Mouse (Mus musculus) embryonic facial prominence, embryonic 11.5 days (tissue): ENCODE measurements around the gene Gm20388. TPM values are rescaled to one million over a fixed set of nuclear protein-coding genes. Genes with fewer than 3 reads are reported as not detected.

ENCODE experiments used
- ATAC-seq: fragments of 200-750 bp; cut with Nextera tagmentation; replicated peaks from 2 replicates; pipeline ENCODE4 v1.8.0; 2017; ENCODE audit warnings: low read depth; ENCODE audit not compliant: insufficient number of reproducible peaks, low FRiP score, low TSS enrichment
- DNase-seq: peaks from one replicate; pipeline ENCODE4 v3.0.0-alpha.2; 2015; ENCODE audit warnings: low spot score
- H3K27ac ChIP-seq: fragments of 300-500 bp; sonication (generic); replicated peaks from 2 replicates; pipeline ENCODE4 v1.5.1; 2014; ENCODE audit warnings: mild to moderate bottlenecking, low read depth, low read length, control low read depth
- H3K27me3 ChIP-seq: fragments of 300-500 bp; sonication (generic); 2 replicates; pipeline ENCODE4 v1.6.1; 2014; ENCODE audit warnings: mild to moderate bottlenecking, low read length, moderate library complexity, mixed read lengths; ENCODE audit not compliant: control insufficient read depth, insufficient read depth
- H3K36me3 ChIP-seq: fragments of 300-500 bp; sonication (generic); replicated peaks from 2 replicates; pipeline ENCODE4 v1.6.1; 2014; ENCODE audit warnings: low read depth, mild to moderate bottlenecking, low read length, moderate library complexity, mixed read lengths; ENCODE audit not compliant: control insufficient read depth, insufficient read depth
- H3K4me1 ChIP-seq: fragments of 300-500 bp; sonication (generic); 2 replicates; pipeline ENCODE4 v1.6.1; 2014; ENCODE audit warnings: low read length, mixed read lengths; ENCODE audit not compliant: control insufficient read depth, insufficient read depth
- H3K4me2 ChIP-seq: fragments of 300-500 bp; sonication (generic); 2 replicates; pipeline ENCODE4 v1.6.1; 2014; ENCODE audit warnings: low read depth, mild to moderate bottlenecking, control low read depth, low read length, moderate library complexity
- H3K4me3 ChIP-seq: fragments of 300-500 bp; sonication (generic); 2 replicates; pipeline ENCODE4 v1.5.1; 2014; ENCODE audit warnings: low read depth, low read length, control low read depth
- H3K9ac ChIP-seq: fragments of 300-500 bp; sonication (generic); replicated peaks from 2 replicates; pipeline ENCODE4 v1.6.1; 2014; ENCODE audit warnings: mild to moderate bottlenecking, control low read depth, low read length
- H3K9me3 ChIP-seq: fragments of 300-500 bp; sonication (generic); replicated peaks from 2 replicates; pipeline ENCODE4 v1.6.1; 2016; ENCODE audit warnings: mild to moderate bottlenecking, low read length, inconsistent platforms, mixed read lengths; ENCODE audit not compliant: control insufficient read depth
- WGBS: fragments of 180-500 bp; shearing (Covaris S2); extraction: QIAGEN DNeasy Blood & Tissue Kit; methylation state at CpG from one replicate; pipeline ENCODE4 v1.1.7; 2014; 5-methylcytosine and 5-hydroxymethylcytosine counted together
- polyA plus RNA-seq: library from polyadenylated mRNA; unstranded; fragments of >200 nt; fragmentation: Nextera tagmentation; extraction: Ambion mirVana; gene quantifications from 2 replicates; pipeline ENCODE4 v1.2.1, GENCODE M21; 2014

Gene Gm20388
- polyA plus RNA-seq, 1 experiment from 2014 or later = 3.1 TPM

DNA sequence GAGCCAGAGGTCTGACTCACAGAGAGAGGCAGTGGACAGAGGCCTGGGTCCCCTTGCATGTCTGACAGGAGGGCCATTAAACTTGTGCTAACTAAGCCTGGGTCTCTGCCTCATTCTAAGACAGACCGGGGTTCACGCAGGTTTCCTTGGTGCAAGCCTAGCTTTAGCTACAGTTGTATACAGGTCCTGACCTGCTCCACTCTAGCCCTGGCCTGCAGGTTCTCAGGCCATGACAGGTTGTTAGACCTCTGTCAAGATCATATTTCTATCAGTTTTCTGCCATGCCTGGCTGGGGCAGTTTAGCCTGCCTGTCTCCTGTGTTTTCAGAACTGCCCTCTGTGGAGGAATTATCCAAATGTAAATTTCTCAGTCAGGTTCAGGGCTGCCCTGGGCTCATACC, 4354.5 kb downstream of the Gm20388 start:
- 70% methylated on average over 2 of the region's 2 CpGs for WGBS

DNA sequence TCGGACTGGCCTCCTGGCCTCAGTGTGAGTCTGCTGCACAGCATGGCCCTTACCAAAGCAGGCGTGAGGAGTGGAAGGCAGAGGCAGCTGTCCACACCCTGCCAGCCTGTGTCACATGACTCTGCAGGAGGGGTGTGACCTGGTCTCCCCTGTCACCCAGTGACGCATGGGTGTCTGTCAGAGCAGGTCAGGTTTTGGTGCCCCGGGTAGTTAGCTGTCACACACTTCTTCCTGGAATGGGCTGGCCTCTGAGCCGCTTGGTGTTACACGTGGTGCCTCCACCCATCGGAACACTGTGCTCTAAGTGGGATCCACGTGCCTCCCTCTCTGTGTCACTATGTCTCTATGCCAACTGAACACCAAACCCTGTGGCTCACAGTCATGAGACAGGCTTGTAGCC, 4355.2 kb downstream of the Gm20388 start:
- 75% methylated on average over 8 of the region's 8 CpGs for WGBS

More for the DNA sequence above, 4354.5 kb downstream of the Gm20388 start:
- H3K4me2 ChIP-seq = no peak overlapping the region
- H3K27ac ChIP-seq = no peak overlapping the region
- no peak for ATAC-seq
- no peaks in the 10 kb centered on the region for H3K36me3 ChIP-seq
- no peak overlapping the region for H3K4me3 ChIP-seq
- H3K9ac ChIP-seq = no peak overlapping the region
- H3K4me1 ChIP-seq = no peaks in the 10 kb centered on the region
- no peak for DNase-seq
- H3K27me3 ChIP-seq = no peaks in the 10 kb centered on the region
- no peaks in the 10 kb centered on the region for H3K9me3 ChIP-seq

DNA sequence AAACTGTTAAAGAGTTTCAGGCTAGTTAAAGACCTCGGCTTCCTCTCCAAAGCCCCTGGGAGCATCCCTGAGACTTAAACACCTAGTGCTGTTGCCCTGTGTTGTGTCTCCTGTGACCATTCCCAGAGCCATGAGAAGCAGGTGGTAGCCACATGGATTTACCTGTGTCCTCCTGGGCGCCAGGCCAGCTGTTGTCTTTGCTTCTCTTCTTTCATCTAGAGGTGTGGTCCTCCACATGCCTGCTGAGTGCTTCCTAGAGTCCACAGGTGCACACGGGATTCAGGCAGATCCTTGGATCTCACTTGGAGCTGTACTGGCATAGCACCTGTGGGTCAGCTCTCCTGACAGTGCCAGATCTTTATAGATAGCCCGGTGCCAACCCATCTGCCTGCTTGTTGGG, 4356.6 kb downstream of the Gm20388 start:
- 86% methylated on average over 4 of the region's 4 CpGs for WGBS
- Histone ChIP-seq H3K4me3 (no peak overlapping the region), H3K27ac (no peak overlapping the region), H3K4me1 (no peaks in the 10 kb centered on the region), H3K9ac (no peak overlapping the region), H3K27me3 (no peaks in the 10 kb centered on the region), H3K4me2 (no peak overlapping the region), H3K36me3 (no peaks in the 10 kb centered on the region), H3K9me3 (no peaks in the 10 kb centered on the region)
- no peak for ATAC-seq
- no peak for DNase-seq

More for the DNA sequence above, 4355.2 kb downstream of the Gm20388 start:
- ATAC-seq = no peak
- H3K36me3 ChIP-seq = no peaks in the 10 kb centered on the region
- H3K27me3 ChIP-seq = no peaks in the 10 kb centered on the region
- H3K9ac ChIP-seq = no peak overlapping the region
- no peak overlapping the region for H3K27ac ChIP-seq
- no peaks in the 10 kb centered on the region for H3K9me3 ChIP-seq
- DNase-seq = no peak
- H3K4me3 ChIP-seq = no peak overlapping the region
- no peaks in the 10 kb centered on the region for H3K4me1 ChIP-seq
- no peak overlapping the region for H3K4me2 ChIP-seq

DNA sequence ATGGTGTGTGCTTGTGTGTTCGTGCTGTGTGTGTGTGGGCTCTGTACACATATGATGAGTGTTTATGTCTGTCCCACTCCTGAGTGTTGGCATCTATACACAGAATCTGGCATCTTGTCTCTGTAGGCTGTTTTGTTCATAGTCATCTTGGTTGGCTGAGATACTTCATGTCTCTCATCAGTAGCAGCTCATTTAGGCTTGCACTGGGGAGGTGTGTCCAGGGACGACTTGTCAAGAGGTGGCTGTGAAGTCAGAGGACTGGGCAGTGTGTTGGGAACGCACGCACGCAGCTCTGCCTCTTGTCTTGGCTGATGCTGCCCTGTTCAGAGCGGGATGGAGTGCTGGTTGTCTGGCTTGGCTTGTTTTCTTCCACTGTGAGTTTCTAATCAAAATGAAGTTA, 4359.9 kb downstream of the Gm20388 start:
- Histone ChIP-seq H3K4me3 (no peak overlapping the region), H3K9ac (no peak overlapping the region), H3K36me3 (no peaks in the 10 kb centered on the region), H3K27ac (no peak overlapping the region), H3K4me1 (no peaks in the 10 kb centered on the region), H3K9me3 (no peaks in the 10 kb centered on the region), H3K27me3 (no peaks in the 10 kb centered on the region), H3K4me2 (no peak overlapping the region)
- ATAC-seq (no peak), DNase-seq (no peak)
- WGBS = 90% methylated on average over 6 of the region's 6 CpGs

DNA sequence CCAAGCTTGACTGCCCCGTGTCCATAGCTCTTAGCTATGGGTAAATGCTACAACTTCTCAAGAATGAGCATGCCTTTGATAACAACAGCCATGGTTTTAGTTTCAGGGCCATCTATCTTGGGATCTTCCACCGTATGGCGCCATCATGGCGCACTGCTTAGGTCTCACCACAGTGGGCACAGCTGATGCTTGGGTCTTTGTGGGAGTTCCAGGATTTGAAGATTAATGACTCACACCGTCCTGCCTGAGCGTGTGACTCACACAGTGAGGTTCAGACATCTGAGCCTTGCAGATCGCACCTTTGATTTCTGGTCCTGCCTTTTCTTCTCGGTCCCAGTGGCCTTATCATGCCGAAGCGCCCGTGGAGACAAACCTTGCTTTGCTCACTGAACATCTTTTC, 4360.3 kb downstream of the Gm20388 start:
- WGBS = 95% methylated on average over 11 of the region's 11 CpGs
- ATAC-seq (no peak), DNase-seq (no peak)

DNA sequence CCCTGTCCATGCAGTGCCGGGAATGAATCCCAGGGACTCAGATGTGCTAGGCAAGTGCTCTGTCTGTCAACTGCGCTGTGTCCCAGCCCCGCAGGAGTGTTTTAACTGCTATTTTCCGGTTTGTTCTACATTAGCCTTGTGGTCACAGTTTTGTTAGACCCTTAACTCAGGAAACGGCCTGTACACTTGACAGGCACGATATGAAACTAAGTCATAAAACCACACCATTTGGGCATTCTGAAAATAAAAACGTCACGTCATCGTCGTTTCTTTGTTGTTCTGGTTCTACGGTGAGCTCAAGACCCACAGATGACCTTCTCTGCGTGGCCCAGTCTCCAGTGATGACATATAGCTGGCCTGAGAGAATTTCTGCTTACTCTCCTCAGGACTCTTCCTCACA, 4360.9 kb downstream of the Gm20388 start:
- no peak for DNase-seq
- ATAC-seq = no peak
- Histone ChIP-seq H3K4me3 (no peak overlapping the region), H3K9ac (no peak overlapping the region), H3K4me1 (no peaks in the 10 kb centered on the region), H3K36me3 (no peaks in the 10 kb centered on the region), H3K27ac (no peak overlapping the region), H3K27me3 (no peaks in the 10 kb centered on the region), H3K4me2 (no peak overlapping the region), H3K9me3 (no peaks in the 10 kb centered on the region)
- 89% methylated on average over 12 of the region's 12 CpGs for WGBS

More for the DNA sequence above, 4360.3 kb downstream of the Gm20388 start:
- no peak overlapping the region for H3K4me2 ChIP-seq
- H3K9ac ChIP-seq = no peak overlapping the region
- no peak overlapping the region for H3K27ac ChIP-seq
- no peaks in the 10 kb centered on the region for H3K36me3 ChIP-seq
- H3K27me3 ChIP-seq = no peaks in the 10 kb centered on the region
- no peaks in the 10 kb centered on the region for H3K4me1 ChIP-seq
- no peak overlapping the region for H3K4me3 ChIP-seq
- H3K9me3 ChIP-seq = no peaks in the 10 kb centered on the region

DNA sequence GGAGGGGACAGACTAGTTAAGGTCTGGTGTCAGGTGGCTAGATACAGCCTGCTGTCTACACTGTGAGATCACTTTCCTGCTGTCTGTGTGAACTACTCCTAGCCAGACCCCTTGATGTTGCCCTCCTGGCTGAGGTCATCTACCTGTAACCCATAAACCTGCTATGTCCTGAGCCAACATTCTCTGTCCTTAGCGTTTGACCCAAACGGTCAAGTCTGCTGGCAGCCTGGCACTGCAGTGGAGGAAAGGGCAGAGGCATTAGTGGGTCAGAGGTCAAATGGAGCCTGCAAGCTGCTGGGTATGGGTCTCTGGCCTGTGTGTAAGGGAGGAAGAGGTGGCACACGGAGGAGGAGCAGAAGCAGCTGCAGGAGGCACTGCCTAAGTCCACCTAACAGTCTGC, 4362.2 kb downstream of the Gm20388 start:
- Histone ChIP-seq H3K27me3 (no peaks in the 10 kb centered on the region), H3K9me3 (no peaks in the 10 kb centered on the region), H3K4me1 (no peaks in the 10 kb centered on the region), H3K27ac (no peak overlapping the region), H3K36me3 (no peaks in the 10 kb centered on the region), H3K9ac (no peak overlapping the region), H3K4me2 (no peak overlapping the region), H3K4me3 (no peak overlapping the region)
- ATAC-seq (no peak), DNase-seq (no peak)
- WGBS = 56% methylated on average over 3 of the region's 3 CpGs

DNA sequence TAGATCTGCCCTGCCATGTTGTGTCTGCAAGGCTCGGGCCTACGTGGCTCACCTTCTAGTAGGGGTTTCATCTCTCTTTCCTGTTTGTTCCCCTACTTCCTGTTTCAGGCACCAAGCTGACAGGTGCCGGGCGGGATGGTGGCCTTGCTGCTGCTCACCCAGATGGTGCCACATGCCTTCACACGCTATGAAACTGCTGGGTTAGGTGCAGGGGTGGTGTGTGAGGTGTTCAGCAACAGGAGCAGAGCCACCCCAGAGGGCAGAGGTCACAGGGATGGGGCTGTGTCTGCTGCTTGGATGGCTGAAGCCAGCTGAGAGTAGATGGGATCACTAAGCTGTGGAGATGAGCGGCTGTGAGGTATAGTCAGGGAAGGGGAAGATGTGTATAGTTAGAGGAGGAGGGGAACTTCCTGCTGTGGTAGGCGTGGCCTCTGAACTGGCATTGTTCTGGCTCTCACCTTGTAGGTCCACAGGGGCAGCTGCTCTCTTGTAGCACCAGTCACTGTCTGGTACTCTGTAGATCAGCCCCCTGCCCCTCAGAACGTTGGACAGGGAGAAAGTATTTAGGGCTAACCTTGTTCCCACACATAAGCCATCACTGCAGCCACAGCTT, 4363.1 kb downstream of the Gm20388 start:
- Histone ChIP-seq H3K4me1 (no peaks in the 10 kb centered on the region), H3K4me2 (no peak overlapping the region), H3K4me3 (no peak overlapping the region), H3K27ac (no peak overlapping the region), H3K9ac (no peak overlapping the region), H3K36me3 (no peaks in the 10 kb centered on the region), H3K27me3 (no peaks in the 10 kb centered on the region), H3K9me3 (no peaks in the 10 kb centered on the region)
- ATAC-seq (0 out of 2 replicates have a peak, but pooled peaks have one; percentile 26), DNase-seq (no peak)
- WGBS = 58% methylated on average over 8 of the region's 8 CpGs
